Mouse (Mus musculus) kidney, postnatal 0 days (tissue): ENCODE results near the gene Fancg. TPM values are rescaled to one million over a fixed set of nuclear protein-coding genes. Genes with fewer than 3 reads are reported as not detected.
A peak's percentile ranks its signal among the peaks of the same experiment; 100 is the strongest.

Experiments used
- ATAC-seq: fragments of 200-750 bp; cut with Nextera tagmentation; replicated peaks from 2 replicates; pipeline ENCODE4 v1.8.0; 2017; ENCODE audit warnings: low read depth, moderate number of reproducible peaks, moderate TSS enrichment, moderate library complexity; ENCODE audit not compliant: low FRiP score
- DNase-seq: peaks from one replicate; pipeline ENCODE4 v3.0.0-alpha.2; 2016; ENCODE audit warnings: low spot score
- H3K27ac ChIP-seq: fragments of 300-500 bp; sonication (generic); 2 replicates; pipeline ENCODE4 v1.5.1; 2014; ENCODE audit warnings: mild to moderate bottlenecking
- H3K27me3 ChIP-seq: fragments of 300-500 bp; sonication (generic); 2 replicates; pipeline ENCODE4 v1.6.1; 2014; ENCODE audit warnings: low read length, mixed read lengths; ENCODE audit not compliant: insufficient read depth
- H3K36me3 ChIP-seq: fragments of 300-500 bp; sonication (generic); 2 replicates; pipeline ENCODE4 v1.6.1; 2014; ENCODE audit warnings: low read length, mixed read lengths; ENCODE audit not compliant: insufficient read depth
- H3K4me1 ChIP-seq: fragments of 300-500 bp; sonication (generic); replicated peaks from 2 replicates; pipeline ENCODE4 v1.6.1; 2014; ENCODE audit warnings: antibody characterized with exemption, low read length, mixed read lengths; ENCODE audit not compliant: insufficient read depth
- H3K4me2 ChIP-seq: fragments of 300-500 bp; sonication (generic); 2 replicates; pipeline ENCODE4 v1.6.1; 2014; ENCODE audit warnings: mild to moderate bottlenecking, low read length, moderate library complexity, mixed read lengths
- H3K4me3 ChIP-seq: fragments of 300-500 bp; sonication (generic); replicated peaks from 2 replicates; pipeline ENCODE4 v1.5.1; 2014; ENCODE audit warnings: low read depth, low read length
- H3K9ac ChIP-seq: fragments of 300-500 bp; sonication (generic); 2 replicates; pipeline ENCODE4 v1.6.1; 2014; ENCODE audit warnings: low read depth, low read length
- H3K9me3 ChIP-seq: fragments of 300-500 bp; sonication (generic); replicated peaks from 2 replicates; pipeline ENCODE4 v1.6.1; 2016; ENCODE audit warnings: low read length, inconsistent platforms, mixed read lengths
- CTCF ChIP-seq: IDR thresholded peaks from 2 replicates; pipeline ENCODE4 v1.5.1; 2016; ENCODE audit warnings: antibody characterized with exemption, low read depth, mild to moderate bottlenecking, moderate library complexity
- WGBS: fragments of 180-500 bp; shearing (Covaris S2); extraction: QIAGEN DNeasy Blood & Tissue Kit; methylation state at CpG from one replicate; pipeline ENCODE4 v1.1.7; 2014; 5-methylcytosine and 5-hydroxymethylcytosine counted together
- polyA plus RNA-seq: library from polyadenylated mRNA; unstranded; fragments of >200 nt; fragmentation: Nextera tagmentation; extraction: Ambion mirVana; gene quantifications from 2 replicates; pipeline ENCODE4 v1.2.1, GENCODE M21; 2015

The Fancg gene
- polyA plus RNA-seq, 1 experiment from 2014 or later = 7.2 TPM

GRCm38 (mm10) chr4:42954297-42954696, 56.0 kb downstream of the Fancg start:
- no peaks in the 10 kb centered on the region for H3K27me3 ChIP-seq
- WGBS = 6% methylated on average over 10 of the region's 10 CpGs
- no peaks in the 10 kb centered on the region for H3K9me3 ChIP-seq
- no peak for ATAC-seq
- H3K4me2 ChIP-seq = no peak overlapping the region
- 0 out of 2 replicates have a peak, but pooled peaks cover 3% of the 10 kb centered on the region for H3K36me3 ChIP-seq
- no peak overlapping the region for H3K27ac ChIP-seq
- peak; percentile 87 for TF ChIP-seq CTCF
- no peak overlapping the region for H3K9ac ChIP-seq
- DNase-seq = peak; percentile 84
- no peak overlapping the region for H3K4me3 ChIP-seq
- H3K4me1 ChIP-seq = peaks cover 10% of the 10 kb centered on the region; the same call in 1 of the 2 replicates

GRCm38 (mm10) chr4:42953435-42954094, 56.7 kb downstream of the Fancg start:
- H3K4me2 ChIP-seq = no peak overlapping the region
- WGBS = 31% methylated on average over 10 of the region's 10 CpGs
- no peak overlapping the region for H3K4me3 ChIP-seq
- H3K9me3 ChIP-seq = no peaks in the 10 kb centered on the region
- no peak for ATAC-seq
- no peak for DNase-seq
- H3K4me1 ChIP-seq = peaks cover 14% of the 10 kb centered on the region
- H3K36me3 ChIP-seq = 0 out of 2 replicates have a peak, but pooled peaks cover 3% of the 10 kb centered on the region
- no peaks in the 10 kb centered on the region for H3K27me3 ChIP-seq
- H3K9ac ChIP-seq = no peak overlapping the region
- no peak overlapping the region; the same call in 1 of the 2 replicates for H3K27ac ChIP-seq
- TF ChIP-seq CTCF = no peak

GRCm38 (mm10) chr4:42952563-42952962, 57.7 kb downstream of the Fancg start:
- WGBS = 80% methylated on average over 7 of the region's 7 CpGs

More at GRCm38 (mm10) chr4:42952563-42952962, 57.7 kb downstream of the Fancg start:
- Histone ChIP-seq H3K27me3 (no peaks in the 10 kb centered on the region; the same call in 1 of the 2 replicates), H3K4me3 (no peak overlapping the region), H3K4me2 (no peak overlapping the region), H3K9me3 (no peaks in the 10 kb centered on the region), H3K9ac (no peak overlapping the region), H3K36me3 (0 out of 2 replicates have a peak, but pooled peaks cover 3% of the 10 kb centered on the region), H3K4me1 (peaks cover 14% of the 10 kb centered on the region), H3K27ac (no peak overlapping the region)
- no peak for TF ChIP-seq CTCF
- ATAC-seq (no peak), DNase-seq (no peak)

Other genes with a start within 250 kb of the Fancg start
- gene Ccl21a, start 236.5 kb downstream of the Fancg start, polyA plus RNA-seq = 24.7 and 29.2 TPM in 2 replicates
- gene Fam205a1, start 156.6 kb downstream of the Fancg start, polyA plus RNA-seq = 0.07 TPM in 1 of 2 replicates, not detected in the other
- 0.14 and 0.26 TPM in 2 replicates for gene Gm12394, start 153.7 kb downstream of the Fancg start, polyA plus RNA-seq
- 0.09 and 0.33 TPM in 2 replicates for gene Fam205c, start 136.3 kb downstream of the Fancg start, polyA plus RNA-seq
- 0.34 and 0.64 TPM in 2 replicates for gene Phf24, start 93.8 kb downstream of the Fancg start, polyA plus RNA-seq
- gene Dnajb5, start 60.7 kb downstream of the Fancg start, polyA plus RNA-seq = 4.6 and 5.3 TPM in 2 replicates
- gene 1700022I11Rik, start 40.9 kb downstream of the Fancg start, polyA plus RNA-seq = 0.37 and 0.66 TPM in 2 replicates
- 356 and 406 TPM in 2 replicates for gene Vcp, start 10.0 kb downstream of the Fancg start, polyA plus RNA-seq
- 19.2 and 21.3 TPM in 2 replicates for gene Pigo, start 15.3 kb upstream of the Fancg start, polyA plus RNA-seq
- gene Stoml2, start 21.2 kb upstream of the Fancg start, polyA plus RNA-seq = 253 and 273 TPM in 2 replicates
- 8.1 and 8.9 TPM in 2 replicates for gene Fam214b, start 35.7 kb upstream of the Fancg start, polyA plus RNA-seq
- 3.3 and 3.8 TPM in 2 replicates for gene Unc13b, start 48.4 kb upstream of the Fancg start, polyA plus RNA-seq